Mouse (Mus musculus) hindbrain, postnatal 0 days (tissue): ENCODE results near the gene Nkain1. TPM values are rescaled to one million over a fixed set of nuclear protein-coding genes. Genes with fewer than 3 reads are reported as not detected.
A peak's percentile ranks its signal among the peaks of the same experiment; 100 is the strongest.

Experiments
- ATAC-seq: fragments of 200-750 bp; cut with Nextera tagmentation; 2 replicates; pipeline ENCODE4 v1.8.0; 2017; ENCODE audit warnings: mild to moderate bottlenecking, moderate TSS enrichment, moderate library complexity
- DNase-seq: peaks from one replicate; pipeline ENCODE4 v3.0.0-alpha.2; 2015; ENCODE audit warnings: low spot score
- H3K27ac ChIP-seq: fragments of 300-500 bp; sonication (generic); 2 replicates; pipeline ENCODE4 v1.5.1; 2014; ENCODE audit warnings: mild to moderate bottlenecking
- H3K27me3 ChIP-seq: fragments of 300-500 bp; sonication (generic); 2 replicates; pipeline ENCODE4 v1.6.1; 2014; ENCODE audit warnings: low read length, mixed read lengths; ENCODE audit not compliant: insufficient read depth
- H3K36me3 ChIP-seq: fragments of 300-500 bp; sonication (generic); 2 replicates; pipeline ENCODE4 v1.6.1; 2014; ENCODE audit warnings: low read length, mixed read lengths; ENCODE audit not compliant: insufficient read depth
- H3K4me1 ChIP-seq: fragments of 300-500 bp; sonication (generic); 2 replicates; pipeline ENCODE4 v1.6.1; 2014; ENCODE audit warnings: antibody characterized with exemption, low read length, mixed read lengths; ENCODE audit not compliant: insufficient read depth
- H3K4me2 ChIP-seq: fragments of 300-500 bp; sonication (generic); 2 replicates; pipeline ENCODE4 v1.6.1; 2014; ENCODE audit warnings: low read depth, mild to moderate bottlenecking, low read length, moderate library complexity, mixed read lengths
- H3K4me3 ChIP-seq: fragments of 300-500 bp; sonication (generic); 2 replicates; pipeline ENCODE4 v1.5.1; 2014; ENCODE audit warnings: low read length
- H3K9ac ChIP-seq: fragments of 300-500 bp; sonication (generic); replicated peaks from 2 replicates; pipeline ENCODE4 v1.6.1; 2014; ENCODE audit warnings: mild to moderate bottlenecking, low read length, moderate library complexity, mixed read lengths
- H3K9me3 ChIP-seq: fragments of 300-500 bp; sonication (generic); 2 replicates; pipeline ENCODE4 v1.6.1; 2016; ENCODE audit warnings: low read length, mixed read lengths
- CTCF ChIP-seq: IDR thresholded peaks from 2 replicates; pipeline ENCODE4 v1.5.1; 2016; ENCODE audit warnings: antibody characterized with exemption, control low read depth, low read depth
- WGBS: fragments of 180-500 bp; shearing (Covaris S2); extraction: QIAGEN DNeasy Blood & Tissue Kit; methylation state at CpG from one replicate; pipeline ENCODE4 v1.1.7; 2014; 5-methylcytosine and 5-hydroxymethylcytosine counted together
- polyA plus RNA-seq: library from polyadenylated mRNA; unstranded; fragments of >200 nt; fragmentation: Nextera tagmentation; extraction: Ambion mirVana; gene quantifications from 2 replicates; pipeline ENCODE4 v1.2.1, GENCODE M21; 2015
- total RNA-seq: library from RNA; depleted of rRNA; stranded (reverse); fragments of >200 nt; gene quantifications from 2 replicates; pipeline ENCODE4 v1.2.3, GENCODE M21; 2014

Gene Nkain1
- total and polyA plus RNA-seq, 2 experiments from 2014 or later: 10.2 to 323 TPM

DNA sequence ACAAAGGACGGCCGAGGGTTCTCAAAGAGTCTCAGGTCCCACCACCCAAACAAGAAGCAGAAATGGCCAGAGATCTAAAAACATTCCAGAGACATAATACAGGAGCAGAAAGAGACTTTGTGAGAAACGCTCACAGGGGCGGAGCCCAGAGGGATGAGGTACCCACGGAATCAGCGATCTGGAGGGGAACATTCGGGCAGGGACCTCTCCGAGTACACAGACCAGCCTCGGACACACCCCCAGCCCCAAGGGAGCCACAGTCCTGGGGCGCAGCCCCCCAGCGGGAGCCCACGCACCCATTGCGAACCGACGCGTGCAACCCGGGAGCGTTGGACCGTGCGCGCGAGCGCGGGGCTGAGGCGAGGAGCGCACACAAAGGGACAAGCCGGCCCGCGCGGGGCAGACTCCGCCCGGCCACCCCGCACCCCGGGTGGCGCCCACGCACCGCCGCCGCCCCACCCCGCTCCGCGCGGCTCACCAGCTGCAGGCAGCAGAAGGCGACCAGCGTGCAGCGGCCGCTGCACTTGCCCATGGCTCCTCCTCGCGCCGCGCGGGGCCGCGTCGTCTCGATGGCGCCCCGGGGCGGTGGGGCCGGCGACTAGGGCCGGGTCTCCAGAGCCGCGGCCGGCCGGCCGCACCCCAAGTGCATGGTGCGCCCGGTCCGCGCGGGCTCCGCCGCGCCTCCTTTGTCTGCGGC, 474 bp downstream of the Nkain1 start:
- H3K27me3 ChIP-seq: no peaks in the 10 kb centered on the region
- peak; percentile 63 for DNase-seq
- H3K9me3 ChIP-seq: no peaks in the 10 kb centered on the region
- H3K36me3 ChIP-seq: no peaks in the 10 kb centered on the region
- peaks cover 11% of the 10 kb centered on the region; the same call in 1 of the 2 replicates for H3K4me1 ChIP-seq
- peak overlapping the region; percentile 78 for H3K4me2 ChIP-seq
- H3K27ac ChIP-seq: peak overlapping the region; percentile 87
- WGBS: under 1% methylated on average over 60 of the region's 76 CpGs
- H3K9ac ChIP-seq: peak overlapping the region; percentile 80
- peak overlapping the region; percentile 83 for H3K4me3 ChIP-seq
- no peak for TF ChIP-seq CTCF
- peak; percentile 61 for ATAC-seq

GRCm38 (mm10) chr4:130573012-130573350, 992 bp downstream of the Nkain1 start:
- peaks cover 16% of the 10 kb centered on the region; the same call in 1 of the 2 replicates for H3K4me1 ChIP-seq
- TF ChIP-seq CTCF: no peak
- peak overlapping the region; percentile 80 for H3K9ac ChIP-seq
- H3K36me3 ChIP-seq: no peaks in the 10 kb centered on the region
- no peak for DNase-seq
- H3K4me2 ChIP-seq: peak overlapping the region; percentile 78
- H3K27me3 ChIP-seq: no peaks in the 10 kb centered on the region
- H3K4me3 ChIP-seq: peak overlapping the region; percentile 83
- WGBS: 0% methylated on average over 6 of the region's 6 CpGs
- H3K9me3 ChIP-seq: no peaks in the 10 kb centered on the region
- peak overlapping the region; percentile 87 for H3K27ac ChIP-seq
- 0 out of 2 replicates have a peak, but pooled peaks have one; percentile 7 for ATAC-seq

DNA sequence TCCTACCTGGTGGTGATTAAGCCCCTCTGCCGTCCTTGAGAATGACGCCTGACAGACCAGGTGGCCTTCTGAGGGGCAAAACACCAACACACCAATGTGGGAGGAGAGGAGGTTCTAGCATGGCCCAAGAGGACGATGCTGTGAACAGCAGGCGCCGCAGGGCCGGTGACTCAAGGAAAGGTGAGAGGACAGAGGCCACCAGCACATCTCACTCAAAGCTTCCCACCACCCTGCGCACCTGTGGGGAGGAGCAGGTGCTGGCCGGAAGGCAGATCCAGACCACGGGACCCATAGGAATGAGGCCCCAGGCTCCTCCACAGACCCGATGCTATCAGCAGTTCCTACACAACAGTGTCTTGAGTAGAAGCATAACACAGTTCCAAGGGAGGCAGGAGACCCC, 1.4 kb downstream of the Nkain1 start:
- Histone ChIP-seq H3K9me3 (no peaks in the 10 kb centered on the region), H3K4me1 (peaks cover 16% of the 10 kb centered on the region; the same call in 1 of the 2 replicates), H3K36me3 (no peaks in the 10 kb centered on the region), H3K27ac (peak overlapping the region; percentile 12; the same call in 1 of the 2 replicates), H3K27me3 (no peaks in the 10 kb centered on the region), H3K4me2 (peak overlapping the region; percentile 78), H3K9ac (peak overlapping the region; percentile 80), H3K4me3 (peak overlapping the region; percentile 83)
- ATAC-seq (0 out of 2 replicates have a peak, but pooled peaks have one; percentile 0), DNase-seq (no peak)
- WGBS: 33% methylated on average over 10 of the region's 10 CpGs
- TF ChIP-seq CTCF: no peak

DNA sequence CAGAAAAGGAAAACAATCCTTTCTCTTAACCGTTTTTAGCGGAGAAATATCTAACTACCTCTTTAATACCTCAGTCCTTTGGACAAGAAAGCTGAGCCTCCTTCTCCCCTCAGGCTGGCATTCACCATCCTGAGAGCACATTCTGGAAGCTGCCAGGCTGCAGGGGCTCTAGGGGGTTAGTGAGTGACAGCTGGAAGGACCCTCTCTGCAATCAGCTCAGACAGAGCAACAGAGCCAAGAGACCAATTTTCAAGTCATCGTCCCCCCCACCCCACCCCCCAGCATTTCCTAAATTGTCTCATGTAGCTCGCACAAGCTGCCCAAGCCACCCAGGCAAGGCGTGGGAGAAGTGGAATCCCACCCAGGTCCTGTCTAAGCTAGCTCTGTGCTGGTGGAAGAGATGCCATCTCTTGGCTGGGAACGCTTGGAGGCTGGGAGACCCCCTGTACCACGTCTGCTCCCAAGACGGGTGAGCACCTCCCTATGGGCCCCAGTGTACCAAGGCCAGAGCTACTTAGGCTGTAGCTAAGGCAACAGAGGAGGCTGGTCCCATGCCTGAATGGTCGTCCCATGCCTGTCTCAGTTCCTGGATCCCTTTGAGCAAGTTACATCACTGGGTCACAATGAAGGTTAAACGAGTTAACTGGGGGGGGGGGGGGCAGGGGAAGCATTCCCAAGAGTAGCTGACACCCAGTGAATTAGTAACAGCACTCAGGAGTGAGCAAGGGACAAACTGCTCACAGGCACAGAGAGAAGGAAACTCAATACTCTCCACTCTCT, 2.8 kb downstream of the Nkain1 start:
- 24% methylated on average over 10 of the region's 10 CpGs for WGBS
- Histone ChIP-seq H3K27ac (peak overlapping the region; percentile 26; the same call in 1 of the 2 replicates), H3K27me3 (no peaks in the 10 kb centered on the region), H3K4me3 (no peak overlapping the region), H3K9ac (no peak overlapping the region), H3K4me1 (peaks cover 16% of the 10 kb centered on the region; the same call in 1 of the 2 replicates), H3K4me2 (peak overlapping the region; percentile 78), H3K9me3 (no peaks in the 10 kb centered on the region), H3K36me3 (no peaks in the 10 kb centered on the region)
- ATAC-seq (peak; percentile 53; the same call in 1 of the 2 replicates), DNase-seq (peak; percentile 58)
- no peak for TF ChIP-seq CTCF

DNA sequence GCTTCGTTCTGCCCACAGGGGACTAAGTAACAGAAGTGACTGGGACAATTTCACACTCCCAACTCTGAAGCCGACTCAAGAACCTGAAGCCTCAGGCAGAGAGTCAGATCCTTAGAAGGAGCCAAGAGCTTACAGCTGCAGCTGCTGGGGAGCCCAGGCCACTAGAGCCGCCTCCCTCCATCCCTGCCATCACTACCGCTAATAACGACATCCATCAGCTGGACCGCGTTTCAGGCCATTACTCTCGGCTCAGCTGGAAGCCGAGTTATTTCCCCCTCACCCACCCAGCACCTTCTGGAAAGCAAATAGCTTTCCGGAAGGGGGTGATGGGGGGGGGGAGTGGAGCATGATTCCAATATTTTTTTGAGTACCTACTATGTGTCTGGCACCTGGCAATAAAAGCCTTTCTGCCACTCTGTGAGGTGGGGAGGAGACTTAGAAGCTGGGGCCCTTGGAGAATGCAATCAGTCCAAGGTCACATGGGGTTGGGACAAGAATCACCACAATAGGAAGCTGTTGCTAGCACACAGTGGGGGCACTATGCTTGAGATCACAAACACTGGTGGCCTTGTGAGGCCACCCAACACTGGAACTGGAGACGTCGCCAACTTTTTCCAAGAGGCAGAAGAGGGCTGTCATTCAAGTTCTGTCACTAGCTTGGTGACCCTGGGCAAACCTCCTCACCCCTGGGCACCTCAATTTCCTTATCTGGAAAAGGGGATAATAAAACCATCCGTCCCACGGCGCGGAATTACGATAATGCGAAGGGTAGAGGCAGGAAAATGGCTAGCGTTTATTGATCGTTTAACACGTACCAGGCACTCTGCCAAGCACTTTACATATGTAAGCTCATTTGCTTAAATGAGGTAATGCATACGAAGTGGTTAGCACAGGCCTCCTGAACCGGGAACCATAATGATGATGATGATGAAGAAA, 5.7 kb downstream of the Nkain1 start:
- Histone ChIP-seq H3K4me2 (no peak overlapping the region; the same call in 1 of the 2 replicates), H3K9ac (0 out of 2 replicates have a peak overlapping the region, but pooled peaks have one; percentile 1), H3K36me3 (no peaks in the 10 kb centered on the region), H3K27ac (no peak overlapping the region), H3K9me3 (no peaks in the 10 kb centered on the region), H3K4me1 (peaks cover 24% of the 10 kb centered on the region; the same call in 1 of the 2 replicates), H3K4me3 (no peak overlapping the region), H3K27me3 (no peaks in the 10 kb centered on the region)
- no peak for TF ChIP-seq CTCF
- ATAC-seq (no peak), DNase-seq (peak; percentile 55)
- 45% methylated on average over 23 of the region's 23 CpGs for WGBS

DNA sequence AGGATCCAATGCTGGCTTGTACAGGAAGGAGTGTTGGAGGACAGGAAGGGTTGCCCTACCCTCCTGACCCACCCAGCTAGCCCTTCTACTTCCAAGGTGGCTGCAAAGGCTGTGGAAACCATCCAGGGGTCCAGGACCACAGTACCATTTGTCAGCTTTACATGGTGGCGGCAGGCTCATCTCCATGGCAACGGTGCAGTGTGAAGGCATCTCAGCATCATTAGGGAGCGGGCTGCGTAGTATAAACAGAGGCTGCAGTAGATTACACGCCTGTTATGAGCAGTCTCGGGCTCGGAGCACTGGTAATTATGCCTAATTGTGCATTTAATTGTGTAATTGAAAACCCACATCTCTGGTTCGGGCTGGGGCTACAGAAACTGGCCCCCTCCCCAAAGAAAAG, 10.2 kb downstream of the Nkain1 start:
- Histone ChIP-seq H3K9me3 (no peaks in the 10 kb centered on the region), H3K27ac (peak overlapping the region; percentile 49; the same call in 1 of the 2 replicates), H3K4me1 (peaks cover 21% of the 10 kb centered on the region), H3K27me3 (no peaks in the 10 kb centered on the region), H3K36me3 (no peaks in the 10 kb centered on the region), H3K9ac (0 out of 2 replicates have a peak overlapping the region, but pooled peaks have one; percentile 9), H3K4me2 (peak overlapping the region; percentile 21; the same call in 1 of the 2 replicates), H3K4me3 (no peak overlapping the region)
- peak; percentile 74; the same call in 1 of the 2 replicates for ATAC-seq
- DNase-seq: peak; percentile 83
- no peak for TF ChIP-seq CTCF
- 19% methylated on average over 8 of the region's 8 CpGs for WGBS
